Mouse (Mus musculus) bone marrow, adult 2 months (tissue): ENCODE data around the gene Anks3.
A peak's percentile ranks its signal among the peaks of the same experiment; 100 is the strongest.

Experiments
- CTCF ChIP-seq: fragments of 200-500 bp; IDR thresholded peaks from 2 replicates; pipeline ENCODE4 v1.5.1; 2011; ENCODE audit warnings: low read length, control low read depth; ENCODE audit not compliant: control insufficient read depth, insufficient read depth
- POLR2A ChIP-seq: fragments of 200-500 bp; IDR thresholded peaks from 2 replicates; pipeline ENCODE4 v1.6.1; 2011; ENCODE audit warnings: low read depth, mild to moderate bottlenecking, control low read depth, low read length, borderline replicate concordance; ENCODE audit not compliant: control insufficient read depth

DNA sequence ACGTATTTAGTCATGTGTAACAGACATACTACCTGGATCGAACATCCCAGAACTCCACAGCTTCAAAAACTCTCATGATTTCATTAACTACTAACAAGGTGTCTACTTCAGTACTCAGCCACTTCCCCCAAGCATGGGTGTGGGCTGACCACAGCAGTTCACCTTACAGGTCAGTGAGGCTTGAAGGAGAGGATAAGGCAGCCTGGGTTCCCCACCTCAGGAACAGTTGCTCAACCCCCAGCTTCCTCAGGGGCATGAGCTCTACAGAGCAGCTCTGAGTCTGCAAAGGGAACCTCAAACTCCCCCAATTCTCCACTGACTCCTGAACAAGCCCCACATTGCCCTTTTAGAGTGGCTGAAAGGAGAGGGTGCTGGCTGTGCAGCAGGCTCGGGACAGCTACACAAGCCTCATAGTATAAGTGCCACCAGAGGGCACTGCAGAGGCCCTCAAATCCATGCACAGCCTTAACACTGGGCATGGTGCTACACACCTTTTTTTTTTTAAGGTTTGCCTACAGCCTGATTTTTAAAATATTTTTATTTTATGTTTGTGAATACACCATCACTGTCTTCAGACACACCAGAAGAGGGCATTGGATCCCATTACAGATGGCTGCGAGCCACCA lies 15.9 kb upstream of the Anks3 start:
- TF ChIP-seq CTCF = peak; percentile 63
- TF ChIP-seq POLR2A = no peak
